Mouse (Mus musculus) embryonic facial prominence, embryonic 12.5 days (tissue): ENCODE measurements around the gene Akap12. TPM values are rescaled to one million over a fixed set of nuclear protein-coding genes. Genes with fewer than 3 reads are reported as not detected.

Source experiments
- ATAC-seq: fragments of 200-750 bp; cut with Nextera tagmentation; 2 replicates; pipeline ENCODE4 v1.8.0; 2017; ENCODE audit not compliant: insufficient number of reproducible peaks, insufficient read depth, low FRiP score, low TSS enrichment
- H3K27ac ChIP-seq: fragments of 300-500 bp; sonication (generic); 2 replicates; pipeline ENCODE4 v1.5.1; 2016; ENCODE audit warnings: mild to moderate bottlenecking
- H3K27me3 ChIP-seq: fragments of 300-500 bp; sonication (generic); 2 replicates; pipeline ENCODE4 v1.6.1; 2016; ENCODE audit warnings: mild to moderate bottlenecking, moderate library complexity
- H3K36me3 ChIP-seq: fragments of 300-500 bp; sonication (generic); 2 replicates; pipeline ENCODE4 v1.6.1; 2016; ENCODE audit warnings: mild to moderate bottlenecking
- H3K4me1 ChIP-seq: fragments of 300-500 bp; sonication (generic); 2 replicates; pipeline ENCODE4 v1.6.1; 2016
- H3K4me2 ChIP-seq: fragments of 300-500 bp; sonication (generic); replicated peaks from 2 replicates; pipeline ENCODE4 v1.6.1; 2016; ENCODE audit warnings: mild to moderate bottlenecking, moderate library complexity
- H3K4me3 ChIP-seq: fragments of 300-500 bp; sonication (generic); 2 replicates; pipeline ENCODE4 v1.5.1; 2016; ENCODE audit warnings: mild to moderate bottlenecking
- H3K9ac ChIP-seq: fragments of 300-500 bp; sonication (generic); 2 replicates; pipeline ENCODE4 v1.6.1; 2016; ENCODE audit warnings: mild to moderate bottlenecking, moderate library complexity
- H3K9me3 ChIP-seq: fragments of 300-500 bp; sonication (generic); 2 replicates; pipeline ENCODE4 v1.6.1; 2016; ENCODE audit warnings: mild to moderate bottlenecking, moderate library complexity
- WGBS: fragments of 180-500 bp; shearing (Covaris S2); methylation state at CpG from one replicate; pipeline ENCODE4 v1.1.7; 2016; 5-methylcytosine and 5-hydroxymethylcytosine counted together
- polyA plus RNA-seq: library from polyadenylated mRNA; unstranded; fragments of >200 nt; fragmentation: Nextera tagmentation; extraction: Ambion mirVana; gene quantifications from 2 replicates; pipeline ENCODE4 v1.2.1, GENCODE M21; 2016

Gene Akap12
- polyA plus RNA-seq, 1 experiment from 2014 or later = 37.5 TPM

GRCm38 (mm10) chr10:4387701-4388383, 121.7 kb downstream of the Akap12 start, which contains the start of gene Zbtb2:
TSS of gene Zbtb2 (minus strand) at chr10:4388108.
- H3K4me2 ChIP-seq = peak within 1 kb of the TSS; percentile 92
- H3K27ac ChIP-seq = peak within 1 kb of the TSS; percentile 99
- H3K9me3 ChIP-seq = no peaks in the 10 kb centered on the region
- H3K4me1 ChIP-seq = peaks cover 32% of the 10 kb centered on the region
- peak within 1 kb of the TSS; percentile 100 for H3K9ac ChIP-seq
- peaks cover 2% of the 10 kb centered on the region; the same call in 1 of the 2 replicates for H3K36me3 ChIP-seq
- 1% methylated on average over 64 of the region's 87 CpGs for WGBS
- H3K4me3 ChIP-seq = peak within 1 kb of the TSS; percentile 99
- no peak for ATAC-seq
- no peaks in the 10 kb centered on the region for H3K27me3 ChIP-seq

- H3K4me2 ChIP-seq = peak overlapping the region; percentile 92
- peak overlapping the region; percentile 99 for H3K27ac ChIP-seq
- peak overlapping the region; percentile 100 for H3K9ac ChIP-seq
- peaks cover 32% of the 10 kb centered on the region for H3K4me1 ChIP-seq
- peak overlapping the region; percentile 99 for H3K4me3 ChIP-seq
- no peak for ATAC-seq
- no peaks in the 10 kb centered on the region for H3K27me3 ChIP-seq
- H3K9me3 ChIP-seq = no peaks in the 10 kb centered on the region
- peaks cover 4% of the 10 kb centered on the region; the same call in 1 of the 2 replicates for H3K36me3 ChIP-seq
- WGBS = under 1% methylated on average over 19 of the region's 19 CpGs
These were observed 122.2 kb downstream of the Akap12 start for GRCm38 (mm10) chr10:4388384-4388745.

GRCm38 (mm10) chr10:4389036-4389435, 122.9 kb downstream of the Akap12 start:
- no peak for ATAC-seq
- Histone ChIP-seq H3K9ac (peak overlapping the region; percentile 100), H3K36me3 (peaks cover 8% of the 10 kb centered on the region; the same call in 1 of the 2 replicates), H3K4me3 (peak overlapping the region; percentile 99), H3K27ac (no peak overlapping the region), H3K4me2 (peak overlapping the region; percentile 92), H3K27me3 (no peaks in the 10 kb centered on the region), H3K9me3 (no peaks in the 10 kb centered on the region), H3K4me1 (peaks cover 32% of the 10 kb centered on the region)
- 30% methylated on average over 10 of the region's 10 CpGs for WGBS

DNA sequence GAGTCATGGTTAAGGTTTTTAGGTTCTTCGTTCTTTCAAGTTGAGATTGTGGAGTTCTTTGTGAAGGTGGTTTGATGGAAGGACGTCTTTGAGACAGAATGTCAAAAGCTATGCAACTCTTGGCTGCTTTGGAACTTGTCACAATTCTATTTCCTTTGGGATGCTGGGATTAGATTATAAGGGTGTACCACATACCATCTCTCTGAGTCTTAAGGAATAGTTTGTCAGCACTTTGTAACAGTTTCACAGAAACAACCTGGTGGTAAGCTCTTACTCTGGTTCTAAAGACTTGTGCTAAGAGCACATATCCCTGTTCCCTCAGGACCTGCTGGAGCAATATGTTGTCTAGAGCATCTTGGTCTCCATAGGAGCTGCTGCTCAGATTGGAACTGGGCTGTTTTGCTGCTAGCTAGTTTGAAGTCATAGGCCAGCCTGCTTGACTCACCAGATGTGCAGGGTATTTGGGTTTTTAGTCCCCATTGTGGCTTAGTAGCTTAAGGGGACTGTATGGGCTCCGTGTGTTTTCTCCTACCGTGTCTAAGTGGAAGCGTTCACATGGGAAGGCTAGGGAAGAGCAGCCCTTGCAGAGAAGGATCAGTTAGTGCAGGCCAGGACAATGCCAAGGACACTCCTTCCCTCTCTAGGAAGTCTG, 123.4 kb downstream of the Akap12 start:
- peaks cover 32% of the 10 kb centered on the region for H3K4me1 ChIP-seq
- peak overlapping the region; percentile 100 for H3K9ac ChIP-seq
- H3K27ac ChIP-seq = no peak overlapping the region
- H3K9me3 ChIP-seq = no peaks in the 10 kb centered on the region
- ATAC-seq = no peak
- peak overlapping the region; percentile 92 for H3K4me2 ChIP-seq
- peak overlapping the region; percentile 99 for H3K4me3 ChIP-seq
- no peaks in the 10 kb centered on the region for H3K27me3 ChIP-seq
- WGBS = 60% methylated on average over 5 of the region's 5 CpGs
- H3K36me3 ChIP-seq = peaks cover 10% of the 10 kb centered on the region; the same call in 1 of the 2 replicates

DNA sequence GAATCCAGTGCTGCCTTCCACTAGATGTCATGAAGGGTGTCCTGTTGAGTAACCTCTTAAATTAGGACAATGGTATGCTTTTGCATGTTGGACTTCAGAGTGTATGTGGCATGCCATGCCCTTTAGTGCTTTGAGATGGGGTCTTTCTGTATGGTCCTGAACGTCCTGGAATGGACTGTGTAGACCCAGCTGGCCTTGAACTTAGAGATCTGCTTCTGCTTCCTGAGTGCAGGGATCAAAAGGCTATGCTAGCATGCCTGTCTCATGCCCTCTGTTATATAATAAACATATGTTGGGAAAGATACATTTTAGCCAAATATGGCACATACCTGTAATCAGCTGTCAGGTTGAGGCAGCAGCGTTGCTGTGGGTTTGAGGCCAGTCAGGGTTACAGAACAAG, 124.4 kb downstream of the Akap12 start:
- Histone ChIP-seq H3K27ac (no peak overlapping the region), H3K9me3 (no peaks in the 10 kb centered on the region), H3K4me2 (peak overlapping the region; percentile 3; the same call in 1 of the 2 replicates), H3K36me3 (peaks cover 14% of the 10 kb centered on the region; the same call in 1 of the 2 replicates), H3K9ac (no peak overlapping the region), H3K4me3 (no peak overlapping the region), H3K27me3 (no peaks in the 10 kb centered on the region), H3K4me1 (peaks cover 32% of the 10 kb centered on the region)
- 51% methylated on average over 2 of the region's 2 CpGs for WGBS
- ATAC-seq = no peak

GRCm38 (mm10) chr10:4391076-4391475, 124.9 kb downstream of the Akap12 start:
- H3K36me3 ChIP-seq = peaks cover 19% of the 10 kb centered on the region; the same call in 1 of the 2 replicates
- no peaks in the 10 kb centered on the region for H3K9me3 ChIP-seq
- no peak overlapping the region for H3K27ac ChIP-seq
- no peak for ATAC-seq
- peak overlapping the region; percentile 3; the same call in 1 of the 2 replicates for H3K4me2 ChIP-seq
- no peak overlapping the region for H3K4me3 ChIP-seq
- peaks cover 32% of the 10 kb centered on the region for H3K4me1 ChIP-seq
- no peaks in the 10 kb centered on the region for H3K27me3 ChIP-seq
- WGBS = 67% methylated on average over 5 of the region's 5 CpGs
- no peak overlapping the region for H3K9ac ChIP-seq

- Histone ChIP-seq H3K27ac (no peak overlapping the region), H3K4me3 (no peak overlapping the region), H3K9ac (no peak overlapping the region), H3K9me3 (no peaks in the 10 kb centered on the region), H3K27me3 (no peaks in the 10 kb centered on the region), H3K4me1 (peaks cover 32% of the 10 kb centered on the region), H3K36me3 (peaks cover 22% of the 10 kb centered on the region), H3K4me2 (no peak overlapping the region)
- WGBS = 58% methylated on average over 6 of the region's 6 CpGs
- no peak for ATAC-seq
These were observed 125.7 kb downstream of the Akap12 start for GRCm38 (mm10) chr10:4391851-4392250.

DNA sequence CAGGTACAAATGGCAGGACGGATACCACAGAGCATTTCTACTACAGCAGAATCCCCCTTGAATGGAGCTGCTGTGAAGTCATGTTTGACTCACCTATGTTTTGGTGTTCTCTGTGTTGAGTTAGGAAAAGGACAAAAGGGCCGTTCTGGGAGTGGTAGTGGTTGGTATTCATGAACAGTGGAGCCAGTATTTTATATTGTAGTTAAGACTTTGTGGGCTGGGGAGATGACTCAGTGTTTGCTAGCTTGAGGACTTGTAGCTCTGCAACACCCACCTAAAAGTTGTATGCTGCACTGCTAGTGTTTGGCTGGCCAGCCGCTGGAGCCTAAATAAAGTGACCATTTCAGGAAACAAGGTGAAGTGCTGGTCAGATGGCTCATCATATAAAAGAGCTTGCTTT, 129.1 kb downstream of the Akap12 start:
- no peaks in the 10 kb centered on the region for H3K9me3 ChIP-seq
- WGBS = 91% methylated on average over 3 of the region's 3 CpGs
- H3K36me3 ChIP-seq = peaks cover 32% of the 10 kb centered on the region
- no peak overlapping the region for H3K4me3 ChIP-seq
- no peak for ATAC-seq
- H3K27me3 ChIP-seq = no peaks in the 10 kb centered on the region
- no peak overlapping the region for H3K9ac ChIP-seq
- peaks cover 16% of the 10 kb centered on the region for H3K4me1 ChIP-seq
- H3K27ac ChIP-seq = no peak overlapping the region
- H3K4me2 ChIP-seq = no peak overlapping the region

DNA sequence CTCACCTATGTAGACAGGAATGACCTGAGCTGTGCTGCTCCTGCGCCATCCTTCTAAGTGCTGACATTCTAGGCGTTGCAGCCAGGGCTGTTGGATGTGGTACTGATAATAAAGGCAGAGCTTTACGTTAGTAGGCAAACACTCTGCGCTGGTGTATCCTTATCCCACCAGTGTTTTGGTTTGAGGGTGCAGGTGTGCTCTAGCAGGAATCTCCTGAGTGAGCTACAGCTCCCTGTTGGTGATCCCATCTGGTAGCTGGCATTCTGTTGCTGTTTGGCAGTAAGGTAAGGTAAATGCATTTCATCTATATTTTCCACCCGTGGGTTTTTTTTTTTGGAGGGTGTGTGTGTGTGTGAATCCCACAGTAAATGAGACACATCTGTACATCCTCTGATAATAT, 131.9 kb downstream of the Akap12 start:
- Histone ChIP-seq H3K36me3 (peaks cover 36% of the 10 kb centered on the region), H3K9ac (no peak overlapping the region), H3K4me2 (no peak overlapping the region), H3K27me3 (no peaks in the 10 kb centered on the region), H3K4me3 (no peak overlapping the region), H3K27ac (no peak overlapping the region), H3K4me1 (no peaks in the 10 kb centered on the region), H3K9me3 (no peaks in the 10 kb centered on the region)
- WGBS = 90% methylated on average over 5 of the region's 5 CpGs
- no peak for ATAC-seq

GRCm38 (mm10) chr10:4404895-4405491, 138.8 kb downstream of the Akap12 start:
- no peaks in the 10 kb centered on the region for H3K4me1 ChIP-seq
- ATAC-seq = no peak
- H3K27ac ChIP-seq = no peak overlapping the region
- WGBS = 59% methylated on average over 5 of the region's 5 CpGs
- no peaks in the 10 kb centered on the region for H3K27me3 ChIP-seq
- peaks cover 35% of the 10 kb centered on the region for H3K36me3 ChIP-seq
- no peak overlapping the region for H3K9ac ChIP-seq
- no peak overlapping the region for H3K4me3 ChIP-seq
- H3K4me2 ChIP-seq = no peak overlapping the region
- H3K9me3 ChIP-seq = no peaks in the 10 kb centered on the region

DNA sequence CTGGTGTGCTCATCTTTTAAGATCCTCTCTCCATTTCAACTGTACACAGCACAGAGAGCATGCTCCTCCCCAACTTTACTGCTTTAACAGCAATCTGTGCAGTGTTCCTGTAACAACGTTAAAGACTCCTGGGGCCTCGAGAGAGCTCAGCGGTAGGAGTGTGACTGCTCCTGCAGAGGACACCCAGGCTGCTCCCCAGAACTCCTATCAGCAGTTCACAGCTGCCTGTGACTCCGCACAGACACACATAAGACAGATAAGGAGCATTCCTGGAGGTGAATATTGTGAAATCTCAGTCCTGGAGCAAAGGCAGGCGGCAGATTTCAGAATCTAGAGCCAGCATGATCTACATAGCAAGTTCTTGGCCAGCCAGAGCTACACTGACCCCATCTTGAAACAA, 139.3 kb downstream of the Akap12 start:
- no peaks in the 10 kb centered on the region for H3K9me3 ChIP-seq
- H3K4me1 ChIP-seq = no peaks in the 10 kb centered on the region
- WGBS = 87% methylated on average over 5 of the region's 5 CpGs
- H3K27ac ChIP-seq = no peak overlapping the region
- no peak overlapping the region for H3K9ac ChIP-seq
- H3K27me3 ChIP-seq = no peaks in the 10 kb centered on the region
- no peak for ATAC-seq
- no peak overlapping the region for H3K4me3 ChIP-seq
- H3K4me2 ChIP-seq = no peak overlapping the region
- peaks cover 40% of the 10 kb centered on the region for H3K36me3 ChIP-seq

GRCm38 (mm10) chr10:4407191-4407590, 141.0 kb downstream of the Akap12 start:
- H3K4me2 ChIP-seq = no peak overlapping the region
- H3K9me3 ChIP-seq = no peaks in the 10 kb centered on the region
- H3K4me3 ChIP-seq = no peak overlapping the region
- H3K9ac ChIP-seq = no peak overlapping the region
- H3K4me1 ChIP-seq = no peaks in the 10 kb centered on the region
- peaks cover 47% of the 10 kb centered on the region for H3K36me3 ChIP-seq
- 93% methylated on average over 1 of the region's 1 CpGs for WGBS
- no peak overlapping the region for H3K27ac ChIP-seq
- ATAC-seq = no peak
- H3K27me3 ChIP-seq = no peaks in the 10 kb centered on the region
